Mouse (Mus musculus) layer of hippocampus, adult 18-20 months (tissue): ENCODE results near the gene Dcun1d4. TPM values are rescaled to one million over a fixed set of nuclear protein-coding genes. Genes with fewer than 3 reads are reported as not detected.

Experiments
- DNase-seq, 2 experiments: peaks; one replicate each; pipeline ENCODE4 v3.0.0; 2022; ENCODE audit warnings: low spot score in 2 of 2
- total RNA-seq, 2 experiments: library from RNA; stranded (reverse); gene quantifications; 2 replicates each; pipeline ENCODE4 v1.2.3; 2021

Gene Dcun1d4
- total RNA-seq, 2 experiments from 2014 or later, result 120 to 121 TPM

DNA sequence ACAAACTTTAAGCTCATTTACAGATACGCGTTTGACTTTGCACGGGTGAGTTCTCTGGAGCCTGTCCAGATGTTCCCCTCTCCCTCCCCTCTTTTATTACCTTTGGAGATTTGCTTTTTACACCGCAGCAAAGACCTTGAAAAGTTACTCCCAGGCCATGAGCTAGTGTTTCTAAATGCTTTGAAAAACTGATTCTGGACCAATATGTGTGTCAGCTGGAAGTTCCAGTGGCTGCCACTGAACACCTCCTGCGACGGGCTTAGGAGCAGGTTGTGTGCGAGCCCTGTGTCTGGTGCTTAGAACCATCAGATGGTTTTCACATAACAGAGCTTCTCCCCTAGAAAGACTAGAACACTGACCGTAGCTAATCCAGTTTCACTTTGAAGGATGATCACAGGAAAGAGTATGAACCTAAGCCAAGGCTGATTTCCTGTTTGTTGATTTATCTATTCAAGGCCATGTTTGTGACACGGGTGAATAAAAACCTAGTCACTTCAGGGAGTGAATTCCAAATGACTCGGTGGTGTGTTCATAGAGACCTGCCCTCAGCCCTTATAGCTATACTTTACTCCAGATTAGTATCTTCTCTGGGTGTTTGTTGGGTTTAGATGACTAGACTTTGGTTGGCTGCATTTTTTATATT lies 63.4 kb downstream of the Dcun1d4 start:
- DNase-seq, result no peak

DNA sequence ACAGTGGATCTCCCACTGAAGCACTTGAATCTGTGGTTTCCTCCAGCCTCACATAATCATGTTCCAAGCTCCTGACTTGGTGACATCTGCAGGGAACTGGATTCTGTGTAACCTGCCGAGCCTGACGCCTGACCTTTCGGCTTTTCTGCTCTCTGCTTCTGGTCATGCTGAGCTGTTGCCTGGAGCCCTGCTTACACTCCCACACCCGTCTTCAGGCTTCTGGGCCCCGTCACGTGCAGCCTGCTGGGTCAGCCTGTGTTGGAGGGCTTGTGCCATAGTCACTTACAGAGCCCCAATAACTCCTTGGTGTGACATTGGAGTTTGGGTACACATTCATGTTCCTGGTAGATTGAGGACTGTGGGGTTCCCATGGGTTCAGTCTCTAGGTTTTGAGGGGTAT lies 64.8 kb downstream of the Dcun1d4 start:
- DNase-seq, result no peak

DNA sequence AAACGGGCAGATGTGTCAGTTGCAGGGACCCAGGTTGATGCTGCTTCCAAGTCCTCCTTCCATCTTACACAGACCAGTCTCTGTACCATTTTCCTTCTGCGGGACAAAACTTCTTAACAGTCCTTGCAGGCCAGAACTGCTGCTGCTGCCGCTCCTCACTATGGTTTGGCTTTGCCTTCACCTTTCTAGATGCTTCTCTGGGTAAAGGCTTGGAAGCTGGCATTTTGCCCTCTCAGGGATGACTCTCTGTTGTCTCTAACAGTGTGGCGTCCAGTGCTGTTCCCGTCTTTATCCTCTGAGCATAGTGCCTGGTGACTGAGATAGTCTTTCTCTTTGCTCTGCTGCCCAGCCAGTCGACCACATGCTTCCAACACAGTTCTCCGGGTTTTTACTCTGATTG lies 66.5 kb downstream of the Dcun1d4 start:
- DNase-seq, result no peak

DNA sequence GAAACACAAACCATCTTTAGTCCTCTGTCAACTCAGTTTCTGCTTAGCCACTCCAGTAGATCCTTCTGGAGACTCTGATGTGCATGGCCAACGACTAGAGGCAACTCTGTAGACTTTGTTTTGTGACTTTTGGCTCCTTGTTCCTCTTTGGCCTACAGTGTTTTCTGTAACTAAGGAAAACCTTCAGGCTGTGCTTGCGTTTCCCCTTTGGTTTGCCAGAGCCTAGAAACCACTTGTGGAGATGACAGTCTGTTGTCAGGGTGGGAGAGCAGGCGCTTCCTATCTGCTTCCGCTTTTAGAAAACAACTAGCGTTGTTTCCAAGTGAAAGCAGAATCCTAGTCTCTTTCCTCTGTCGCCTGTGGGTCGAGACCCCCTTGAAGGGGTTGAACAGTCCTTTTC lies 67.4 kb downstream of the Dcun1d4 start:
- no peak for DNase-seq

DNA sequence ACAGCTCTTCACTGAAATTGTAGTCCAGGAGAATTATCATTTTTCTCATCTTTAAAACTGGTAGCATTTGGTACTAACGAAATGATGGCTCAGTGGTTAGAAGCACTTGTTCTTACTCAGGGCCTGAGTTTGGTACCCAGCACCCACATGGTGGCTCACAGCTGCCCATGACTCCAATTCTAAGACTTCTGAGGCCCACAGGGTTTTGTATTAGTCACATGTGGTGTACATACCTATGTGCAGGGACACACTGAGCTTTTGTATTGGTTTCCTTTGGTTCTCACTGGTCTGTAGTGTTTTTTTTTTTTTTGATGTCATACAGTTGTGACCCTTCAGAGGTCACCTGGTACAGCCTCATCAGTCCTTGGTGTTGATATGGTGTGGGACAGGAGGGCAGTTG lies 68.0 kb downstream of the Dcun1d4 start:
- no peak for DNase-seq

DNA sequence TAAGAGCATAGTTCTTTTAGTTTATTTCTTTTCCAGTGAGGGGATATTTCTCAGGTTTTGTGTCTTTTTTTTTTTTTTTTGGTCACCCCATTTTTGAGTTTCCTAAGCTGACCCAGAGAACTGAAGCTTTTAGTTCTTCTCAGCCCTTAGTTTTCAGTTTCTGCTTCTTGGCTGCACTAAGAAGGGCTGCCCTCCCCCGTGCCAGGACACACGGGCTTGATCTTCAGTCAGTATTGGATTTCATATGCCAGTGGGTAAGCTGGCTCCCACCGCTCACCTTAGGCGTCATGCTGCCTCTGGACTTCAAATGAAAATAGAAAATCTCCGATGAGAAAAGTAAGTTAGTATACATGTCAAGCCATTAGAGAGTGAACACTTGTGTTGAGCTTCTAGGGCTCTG lies 71.0 kb downstream of the Dcun1d4 start:
- no peak for DNase-seq

DNA sequence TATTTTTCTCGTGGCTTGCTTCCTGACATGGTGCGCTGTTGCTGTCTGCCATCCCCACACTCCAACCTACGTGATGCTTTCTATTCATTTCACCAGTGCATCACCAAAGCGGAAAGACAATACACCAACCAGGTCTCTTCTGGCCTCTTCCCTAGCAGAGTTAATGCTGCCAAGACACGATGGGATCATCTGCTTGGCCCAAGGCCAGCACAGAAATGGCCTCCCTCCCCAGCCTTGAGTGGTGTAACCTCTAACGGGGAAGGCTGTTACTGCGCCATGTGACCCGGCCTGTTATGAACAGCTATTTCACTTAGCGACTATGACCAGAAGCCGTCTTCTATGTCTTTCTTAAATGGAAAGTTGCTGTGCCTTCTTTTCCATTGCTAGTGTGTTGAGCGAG lies 73.1 kb downstream of the Dcun1d4 start:
- DNase-seq, result no peak

DNA sequence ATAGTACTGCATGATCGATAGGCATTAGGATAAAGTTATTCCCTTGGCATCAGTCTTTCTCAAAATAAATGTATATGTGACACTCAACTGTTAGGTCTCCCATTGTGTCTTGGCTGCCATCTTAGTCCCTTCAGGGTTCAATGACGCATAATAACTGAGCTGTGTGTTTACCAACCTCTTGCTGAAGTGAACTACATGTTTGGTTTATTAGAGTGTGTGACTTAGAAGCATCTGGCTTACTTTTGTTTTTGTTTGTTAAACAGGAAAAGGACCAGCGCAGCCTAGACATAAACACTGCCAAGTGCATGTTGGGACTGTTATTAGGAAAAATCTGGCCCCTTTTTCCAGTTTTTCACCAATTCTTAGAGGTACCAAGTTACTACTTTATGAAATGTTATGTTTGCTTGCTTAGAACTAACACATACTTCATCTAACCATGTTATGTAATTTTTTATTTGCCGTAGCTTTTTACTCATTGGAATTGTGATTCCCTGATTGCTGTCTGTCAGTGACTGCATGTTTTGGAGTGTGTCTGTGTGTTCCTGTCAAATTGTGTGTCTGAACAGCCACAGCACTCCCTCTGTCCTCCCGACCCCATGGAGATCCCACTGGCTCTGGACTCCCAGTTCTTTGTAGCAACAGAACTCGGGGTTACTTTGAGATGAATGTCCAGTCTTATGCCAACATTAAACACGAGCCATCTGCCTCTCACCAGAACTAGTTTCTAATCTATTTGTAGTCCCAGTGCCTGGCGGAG lies 74.5 kb downstream of the Dcun1d4 start:
- no peak for DNase-seq

DNA sequence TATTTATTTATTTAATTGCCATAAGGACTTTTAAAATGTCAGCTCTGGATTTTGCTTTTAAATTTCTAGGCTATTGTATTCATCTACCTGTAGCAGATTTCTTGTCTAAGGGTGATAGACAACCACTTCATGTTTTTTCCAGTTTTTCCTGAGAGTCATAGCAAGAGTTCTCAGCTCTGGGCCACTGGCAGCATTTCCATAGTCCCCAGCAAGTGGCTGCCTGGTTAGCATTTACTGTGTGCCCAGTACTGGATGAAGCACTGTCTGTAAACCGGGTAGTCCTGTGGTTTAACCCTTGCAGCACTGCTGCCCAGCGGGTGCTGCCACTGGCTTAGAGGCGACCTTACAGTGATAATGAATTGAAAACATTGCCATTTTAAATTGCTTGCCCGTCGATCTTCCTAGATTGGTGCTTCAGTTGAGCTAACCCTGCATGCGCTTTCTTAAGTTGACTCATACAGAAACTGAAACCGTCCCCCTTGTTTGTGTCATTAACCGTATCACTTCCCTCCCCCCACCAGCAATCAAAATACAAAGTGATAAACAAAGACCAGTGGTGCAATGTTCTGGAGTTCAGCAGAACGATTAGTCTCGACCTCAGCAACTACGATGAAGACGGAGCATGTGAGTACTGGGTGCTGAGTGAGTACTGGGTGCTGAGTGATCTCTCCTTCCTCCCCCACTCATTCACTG lies 76.1 kb downstream of the Dcun1d4 start:
- DNase-seq, result no peak

DNA sequence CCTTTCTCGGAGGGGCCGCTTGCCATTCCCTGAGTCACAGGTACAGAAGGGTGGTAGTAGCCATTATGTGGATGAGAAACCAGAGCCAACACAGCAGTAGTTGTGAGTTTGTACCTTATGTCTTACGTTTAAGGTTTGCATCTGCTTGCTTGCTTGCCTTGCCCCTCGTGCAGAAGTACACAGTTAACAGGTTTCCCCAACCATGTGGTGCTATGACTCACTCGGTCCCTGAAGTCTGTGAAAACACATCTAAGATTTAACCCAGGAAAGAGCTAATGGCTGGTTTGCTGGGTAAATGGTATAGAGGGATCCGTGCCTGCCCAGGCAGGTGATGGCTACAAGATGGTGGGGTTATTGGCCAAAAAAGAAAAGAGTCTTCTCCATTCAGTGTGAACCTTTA lies 78.0 kb downstream of the Dcun1d4 start:
- no peak for DNase-seq

DNA sequence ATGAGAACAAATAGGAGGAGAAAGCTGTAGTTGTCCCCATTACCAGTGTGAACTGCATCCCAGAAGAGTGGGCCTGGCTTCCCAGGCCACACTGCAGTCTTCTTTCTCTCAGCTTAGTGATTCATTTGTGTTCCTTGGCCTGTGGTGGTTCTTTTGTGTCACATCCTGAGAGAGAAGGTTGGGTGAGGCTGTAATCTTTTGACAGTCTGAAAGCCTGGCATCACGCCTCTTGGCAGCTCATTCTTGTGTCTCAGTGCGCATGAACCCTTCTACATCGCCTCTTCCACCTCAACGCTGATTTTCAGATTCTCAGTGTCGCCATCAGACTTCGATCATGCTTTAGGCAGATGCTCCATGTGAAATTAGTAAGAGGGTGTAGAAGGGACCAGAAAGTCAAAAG lies 83.2 kb downstream of the Dcun1d4 start:
- no peak for DNase-seq

DNA sequence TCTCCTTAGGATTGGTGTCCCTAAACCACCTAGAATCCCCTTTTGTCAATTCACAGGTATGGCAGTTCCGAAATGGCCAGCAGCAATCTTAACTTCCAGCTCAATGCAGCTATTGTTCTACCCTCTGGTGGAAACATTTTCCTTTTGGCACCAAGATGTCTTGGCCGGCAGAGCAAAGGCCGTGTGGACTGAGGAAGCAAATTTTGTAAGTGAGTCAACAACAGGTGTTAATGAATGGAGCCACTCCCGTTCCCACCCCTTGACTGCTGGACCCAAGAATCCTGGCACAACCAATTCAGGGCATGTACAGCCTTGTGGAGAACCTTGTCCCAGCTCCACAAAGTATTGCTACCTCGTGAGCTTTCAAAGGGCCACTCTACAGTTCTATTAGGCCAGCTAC lies 85.3 kb downstream of the Dcun1d4 start:
- no peak for DNase-seq

DNA sequence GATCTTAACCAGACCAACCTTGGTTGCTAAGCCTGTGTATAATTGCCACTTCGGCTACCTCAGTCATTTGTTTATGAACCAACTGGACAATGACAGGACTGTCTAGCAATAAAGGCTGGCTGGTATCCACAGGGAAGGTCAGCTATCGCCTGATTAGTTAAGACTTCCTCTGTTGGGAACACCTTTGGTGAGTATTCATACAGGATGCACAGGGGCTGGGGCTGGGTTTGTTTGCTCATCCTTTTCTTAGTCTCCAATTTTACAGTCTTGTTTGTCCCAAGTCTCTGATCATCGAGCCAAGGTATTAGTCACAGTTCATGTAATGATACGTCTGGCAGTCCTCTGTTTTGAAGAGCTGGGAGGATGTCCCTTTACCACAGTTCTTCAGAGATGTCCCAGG lies 86.1 kb downstream of the Dcun1d4 start:
- DNase-seq, result no peak

DNA sequence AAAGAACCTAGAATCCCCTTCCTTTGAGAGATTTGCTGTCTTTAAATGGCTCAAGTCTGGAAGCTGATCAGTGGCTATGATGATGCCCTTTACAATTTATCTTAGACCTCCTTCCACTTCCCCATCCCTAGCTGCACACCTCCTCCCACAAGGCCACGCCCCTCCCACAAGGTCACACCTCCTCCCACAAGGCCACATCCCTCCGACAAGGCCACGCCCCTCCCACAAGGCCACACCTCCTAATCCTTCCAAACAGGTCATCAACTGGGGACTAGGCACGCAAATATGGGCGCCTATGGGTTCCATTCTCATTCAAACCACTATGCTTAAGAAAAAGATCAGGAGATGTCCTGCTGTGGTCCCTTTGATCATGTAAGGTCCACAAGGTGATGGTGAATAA lies 88.4 kb downstream of the Dcun1d4 start:
- DNase-seq, result no peak

DNA sequence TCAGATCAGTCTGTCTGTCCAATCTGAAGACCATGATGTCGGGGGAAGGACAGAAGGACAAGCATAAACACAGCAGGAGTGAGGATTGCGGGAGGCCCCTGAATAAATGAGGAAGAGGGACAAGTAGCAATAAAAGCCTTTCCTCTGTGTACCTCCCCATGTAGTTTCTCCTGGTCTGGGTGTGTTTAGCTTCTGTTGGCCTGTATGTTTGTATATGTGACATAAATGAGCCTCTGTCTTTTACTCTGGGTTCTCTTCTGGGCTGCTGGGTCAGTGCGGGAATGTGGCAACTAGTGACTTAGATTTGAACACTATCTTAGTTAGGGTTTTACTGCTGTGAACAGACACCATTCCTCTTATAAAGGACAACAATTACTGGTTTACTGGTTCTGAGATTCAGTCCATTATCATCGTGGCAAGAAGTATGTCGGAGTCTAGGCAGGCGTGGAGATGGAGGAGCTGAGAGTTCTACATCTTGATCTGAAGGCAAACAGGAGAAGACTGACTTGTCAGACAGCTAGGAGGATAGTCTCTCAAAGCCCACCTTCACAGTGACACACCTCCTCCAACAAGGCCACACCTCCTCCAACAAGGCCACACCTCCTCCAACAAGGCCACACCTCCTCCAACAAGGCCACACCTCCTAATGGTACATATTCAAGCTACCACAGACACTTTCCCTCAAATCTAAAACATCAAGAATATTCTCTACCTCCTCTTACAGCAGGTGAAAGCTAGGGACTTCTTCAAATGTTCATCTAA lies 90.8 kb downstream of the Dcun1d4 start:
- DNase-seq, result no peak

DNA sequence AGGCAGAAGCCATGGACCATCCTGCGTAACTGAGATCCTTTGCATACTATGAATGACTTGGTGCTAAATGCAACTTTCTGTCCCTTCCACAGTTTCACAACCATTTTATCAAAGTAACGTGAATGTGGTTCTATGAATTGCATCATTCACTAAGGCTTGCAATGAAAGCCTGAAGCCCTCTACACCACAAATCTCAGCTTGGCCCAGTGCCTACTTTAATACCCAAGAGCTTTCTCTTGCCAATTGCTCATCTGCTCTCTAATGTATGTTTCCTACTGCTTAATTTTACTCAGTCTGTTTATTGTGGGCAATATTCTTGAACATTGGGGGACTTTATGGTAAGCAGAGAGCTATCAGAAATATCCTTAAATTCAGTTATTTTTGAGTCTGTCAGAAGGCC lies 92.0 kb downstream of the Dcun1d4 start:
- DNase-seq, result no peak

DNA sequence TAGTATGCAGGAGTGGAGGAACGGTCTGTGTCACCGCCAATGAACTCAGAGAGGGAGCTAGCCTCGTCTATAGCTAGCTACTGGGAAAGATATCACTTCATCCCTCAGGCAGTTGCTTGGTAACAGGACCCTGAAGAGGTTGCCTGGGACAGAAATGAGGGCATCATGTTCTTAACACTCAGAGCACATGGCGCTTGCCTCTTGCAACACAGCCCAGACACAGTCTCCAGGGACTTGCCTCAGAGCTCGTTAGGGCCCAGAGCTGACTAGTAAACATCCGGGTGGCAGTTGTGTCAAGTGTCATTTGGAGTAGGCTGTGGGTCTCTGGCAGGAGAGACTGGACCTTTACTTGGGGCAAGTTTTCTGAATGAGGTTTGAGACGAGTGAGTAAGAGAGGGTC lies 93.0 kb downstream of the Dcun1d4 start:
- no peak for DNase-seq

DNA sequence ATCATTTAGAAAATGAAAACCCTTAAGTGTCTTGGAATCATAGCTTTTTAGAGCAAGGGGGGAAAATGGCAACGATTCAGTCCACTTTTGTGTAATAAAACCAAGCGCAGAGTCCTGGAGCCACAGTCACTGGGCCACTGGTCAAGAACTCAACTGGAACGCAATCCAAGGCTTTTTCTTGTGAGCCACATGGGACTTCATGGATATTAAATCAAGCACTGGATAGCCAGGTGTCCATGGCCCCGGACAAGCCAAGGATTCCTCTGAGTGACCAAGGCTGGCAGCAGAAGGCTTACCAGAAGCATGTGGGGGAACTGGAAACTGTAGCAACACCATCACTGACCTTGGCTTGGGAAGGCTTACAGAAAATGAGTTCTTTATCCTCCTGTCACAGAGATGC lies 93.8 kb downstream of the Dcun1d4 start:
- no peak for DNase-seq

DNA sequence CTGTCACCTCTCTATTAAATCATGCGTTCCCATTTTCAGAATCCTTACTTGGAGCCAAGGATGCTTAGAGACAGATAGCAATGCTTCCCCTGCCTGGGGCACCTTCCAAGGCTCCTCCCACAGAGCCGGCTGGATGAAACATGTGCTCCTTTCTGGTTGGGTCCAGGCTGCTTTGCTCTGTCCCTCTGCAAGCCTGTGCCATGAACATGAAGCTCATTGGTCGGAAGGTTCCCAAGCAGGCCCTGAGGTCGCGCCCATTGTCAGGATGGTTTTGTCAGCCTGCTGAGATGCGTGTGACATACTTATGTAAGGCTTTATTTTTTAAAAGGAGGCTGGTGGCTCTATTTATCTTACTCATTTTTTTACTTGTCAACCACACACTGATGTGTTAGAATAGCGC lies 95.9 kb downstream of the Dcun1d4 start:
- DNase-seq, result peak in 1 of 2 experiments; percentile 63

DNA sequence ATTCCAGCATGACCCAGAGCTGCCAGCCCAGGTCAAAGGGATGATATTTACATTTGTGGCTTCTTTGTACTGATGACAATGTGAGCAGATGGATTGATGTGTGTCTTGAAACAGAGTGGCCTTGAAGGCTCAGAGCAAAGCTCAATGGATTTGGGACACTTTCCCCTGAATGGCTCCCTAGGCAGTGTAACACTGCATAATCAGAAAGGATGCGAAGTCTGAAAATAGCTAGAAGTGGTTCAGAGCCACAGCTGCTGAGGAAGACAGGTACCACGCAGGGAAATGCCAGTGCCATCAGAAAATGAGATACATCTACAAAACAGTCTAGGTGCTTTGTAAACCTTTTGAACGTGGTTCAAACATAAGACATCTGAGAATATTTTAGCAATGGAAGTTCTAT lies 97.3 kb downstream of the Dcun1d4 start:
- no peak for DNase-seq

DNA sequence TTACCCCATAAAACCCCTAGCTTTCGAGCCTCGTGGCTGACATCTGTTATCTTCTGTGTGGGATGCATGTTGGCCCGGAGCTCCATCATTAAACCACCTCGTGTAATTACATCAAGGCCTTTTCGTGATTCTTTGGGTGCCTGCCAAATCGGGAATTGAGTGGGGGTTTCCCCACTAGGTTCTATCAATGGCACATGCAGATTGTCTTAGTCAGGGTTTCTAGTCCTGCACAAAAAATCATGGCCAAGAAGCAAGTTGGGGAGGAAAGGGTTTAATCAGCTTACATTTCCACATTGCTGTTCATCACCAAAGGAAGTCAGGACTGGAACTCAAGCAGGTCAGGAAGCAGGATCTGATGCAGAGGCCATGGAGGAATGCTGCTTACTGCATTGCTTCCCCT lies 103.2 kb downstream of the Dcun1d4 start:
- peak in 1 of 2 experiments; percentile 35 for DNase-seq
